Mouse (Mus musculus) liver, embryonic 16.5 days (tissue): ENCODE results near the gene Crx. TPM values are rescaled to one million over a fixed set of nuclear protein-coding genes. Genes with fewer than 3 reads are reported as not detected.

ENCODE experiments used
- ATAC-seq: fragments of 200-750 bp; cut with Nextera tagmentation; 2 replicates; pipeline ENCODE4 v1.8.0; 2017; ENCODE audit warnings: low read depth, mild to moderate bottlenecking, moderate number of reproducible peaks, moderate library complexity
- H3K27ac ChIP-seq: fragments of 300-500 bp; sonication (generic); 2 replicates; pipeline ENCODE4 v1.5.1; 2014; ENCODE audit warnings: mild to moderate bottlenecking, low read length
- H3K27me3 ChIP-seq: fragments of 300-500 bp; sonication (generic); 2 replicates; pipeline ENCODE4 v1.6.1; 2014; ENCODE audit warnings: low read depth, low read length, mixed read lengths; ENCODE audit not compliant: control insufficient read depth, insufficient read depth
- H3K36me3 ChIP-seq: fragments of 300-500 bp; sonication (generic); 2 replicates; pipeline ENCODE4 v1.6.1; 2014; ENCODE audit warnings: mild to moderate bottlenecking; ENCODE audit not compliant: control insufficient read depth, insufficient read depth
- H3K4me1 ChIP-seq: fragments of 300-500 bp; sonication (generic); 2 replicates; pipeline ENCODE4 v1.6.1; 2014; ENCODE audit warnings: low read depth, low read length, mixed read lengths; ENCODE audit not compliant: control insufficient read depth
- H3K4me2 ChIP-seq: fragments of 300-500 bp; sonication (generic); 2 replicates; pipeline ENCODE4 v1.6.1; 2014; ENCODE audit warnings: low read depth, low read length, mixed read lengths
- H3K4me3 ChIP-seq: fragments of 300-500 bp; sonication (generic); 2 replicates; pipeline ENCODE4 v1.5.1; 2014; ENCODE audit warnings: low read depth, mild to moderate bottlenecking, low read length
- H3K9ac ChIP-seq: fragments of 300-500 bp; sonication (generic); 2 replicates; pipeline ENCODE4 v1.6.1; 2014; ENCODE audit warnings: low read depth, low read length
- H3K9me3 ChIP-seq: fragments of 300-500 bp; sonication (generic); replicated peaks from 2 replicates; pipeline ENCODE4 v1.6.1; 2016; ENCODE audit warnings: low read length; ENCODE audit not compliant: control insufficient read depth
- WGBS: fragments of 180-500 bp; shearing (Covaris S2); extraction: QIAGEN DNeasy Blood & Tissue Kit; methylation state at CpG from one replicate; pipeline ENCODE4 v1.1.7; 2014; ENCODE audit not compliant: insufficient replicate concordance; 5-methylcytosine and 5-hydroxymethylcytosine counted together
- polyA plus RNA-seq: library from polyadenylated mRNA; unstranded; fragments of >200 nt; fragmentation: Nextera tagmentation; extraction: Ambion mirVana; gene quantifications from 2 replicates; pipeline ENCODE4 v1.2.1, GENCODE M21; 2015

The Crx gene
- polyA plus RNA-seq, 1 experiment from 2014 or later: not detected

DNA sequence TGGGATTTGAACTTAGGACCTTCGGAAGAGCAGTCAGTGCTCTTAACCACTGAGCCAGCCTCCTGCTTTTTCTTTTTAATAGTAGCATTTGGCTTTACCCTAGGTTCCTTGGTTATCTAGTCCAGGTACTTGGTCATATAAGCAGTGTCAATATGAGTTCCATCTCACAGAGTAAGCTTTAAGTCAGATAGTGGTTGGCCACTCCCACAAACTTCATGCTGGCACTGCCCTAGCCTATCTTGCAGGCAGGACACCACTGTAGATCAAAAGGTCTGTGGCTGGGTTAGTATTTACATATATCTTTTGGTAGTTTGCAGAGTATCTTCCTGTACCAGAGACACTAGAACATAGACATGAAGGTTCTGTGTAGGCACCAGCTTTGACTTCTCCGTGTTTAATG lies 4.4 kb upstream of the Crx start:
- no peak overlapping the region for H3K27ac ChIP-seq
- H3K36me3 ChIP-seq: no peaks in the 10 kb centered on the region
- no peaks in the 10 kb centered on the region for H3K4me1 ChIP-seq
- WGBS: 74% methylated on average over 2 of the region's 2 CpGs
- H3K27me3 ChIP-seq: no peaks in the 10 kb centered on the region
- ATAC-seq: no peak
- H3K4me3 ChIP-seq: no peak overlapping the region
- H3K9ac ChIP-seq: no peak overlapping the region
- no peak overlapping the region for H3K4me2 ChIP-seq
- H3K9me3 ChIP-seq: no peaks in the 10 kb centered on the region

DNA sequence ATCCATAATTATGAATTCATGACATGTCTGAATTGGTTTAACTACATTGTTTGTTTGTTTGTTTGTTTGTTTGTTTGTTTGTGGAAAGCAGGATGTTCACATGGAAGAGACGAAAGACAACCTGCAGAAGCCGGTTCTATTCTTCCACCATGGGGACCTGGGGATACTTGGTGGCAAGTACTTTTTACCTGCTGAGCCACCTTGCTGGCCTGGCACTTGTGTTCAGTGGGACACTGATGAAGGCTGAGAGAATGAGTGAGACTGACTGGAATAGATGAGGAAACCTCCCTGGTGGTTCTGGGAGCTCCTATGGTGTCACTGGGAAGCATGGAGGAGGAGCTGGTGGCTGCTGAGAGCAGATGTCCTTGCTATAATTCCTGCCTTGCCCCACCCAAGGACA lies 2.5 kb upstream of the Crx start, which contains the start of gene Crxos:
Gene Crxos, plus strand, starts transcription at position 301 of the 400 bp plus-strand sequence.
- no peaks in the 10 kb centered on the region for H3K4me1 ChIP-seq
- no peaks in the 10 kb centered on the region for H3K9me3 ChIP-seq
- H3K9ac ChIP-seq: no peak within 1 kb of the TSS
- 63% methylated on average over 2 of the region's 2 CpGs for WGBS
- no peak within 1 kb of the TSS for H3K4me2 ChIP-seq
- no peak for ATAC-seq
- no peaks in the 10 kb centered on the region for H3K27me3 ChIP-seq
- H3K36me3 ChIP-seq: no peaks in the 10 kb centered on the region
- H3K4me3 ChIP-seq: no peak within 1 kb of the TSS
- no peak within 1 kb of the TSS for H3K27ac ChIP-seq

DNA sequence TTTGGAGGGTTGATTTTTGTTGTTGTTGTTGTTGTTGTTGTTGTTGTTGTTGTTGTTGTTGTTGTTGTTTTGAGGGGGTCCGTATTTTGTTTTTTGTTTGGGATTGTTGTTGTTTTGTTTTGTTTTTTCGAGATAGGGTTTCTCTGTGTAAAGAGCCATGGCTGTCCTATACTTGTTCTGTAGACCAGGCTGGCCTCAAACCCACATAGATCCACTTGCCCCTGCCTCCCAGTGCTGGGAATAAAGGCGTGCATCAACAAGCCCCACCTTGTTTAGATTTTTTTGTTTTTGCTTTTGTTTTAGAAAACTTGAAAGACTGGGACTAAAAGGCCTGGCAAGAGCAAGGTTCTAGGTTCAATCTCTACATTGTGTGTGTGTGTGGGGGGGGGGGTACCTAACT lies 2.1 kb upstream of the Crx start:
- no peak overlapping the region for H3K27ac ChIP-seq
- no peak overlapping the region for H3K9ac ChIP-seq
- H3K27me3 ChIP-seq: no peaks in the 10 kb centered on the region
- H3K4me3 ChIP-seq: no peak overlapping the region
- no peak overlapping the region for H3K4me2 ChIP-seq
- 40% methylated on average over 3 of the region's 3 CpGs for WGBS
- no peak for ATAC-seq
- no peaks in the 10 kb centered on the region for H3K9me3 ChIP-seq
- H3K4me1 ChIP-seq: no peaks in the 10 kb centered on the region
- no peaks in the 10 kb centered on the region for H3K36me3 ChIP-seq

DNA sequence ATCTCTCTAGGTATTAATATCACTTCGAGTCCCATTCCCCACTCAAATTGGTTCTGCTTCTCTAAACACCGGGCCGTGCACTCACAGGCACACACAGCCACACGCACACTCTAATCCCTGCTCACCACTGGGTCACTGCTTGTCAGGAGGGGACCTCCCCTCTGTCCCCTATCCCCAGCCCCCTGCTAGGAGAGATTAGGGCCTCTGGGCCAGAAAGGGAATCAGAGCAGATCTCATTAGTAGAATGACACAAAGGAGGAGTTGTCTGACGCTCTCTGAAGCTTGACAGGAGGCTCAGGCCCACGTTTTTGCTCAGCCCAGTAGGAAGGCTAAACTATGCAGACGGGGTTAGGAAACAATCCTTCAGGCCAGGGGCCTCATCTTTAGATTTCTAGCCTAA lies 1.6 kb upstream of the Crx start:
- Histone ChIP-seq H3K4me2 (no peak overlapping the region), H3K4me3 (no peak overlapping the region), H3K27ac (no peak overlapping the region), H3K4me1 (no peaks in the 10 kb centered on the region), H3K9ac (no peak overlapping the region), H3K9me3 (no peaks in the 10 kb centered on the region), H3K36me3 (no peaks in the 10 kb centered on the region), H3K27me3 (no peaks in the 10 kb centered on the region)
- no peak for ATAC-seq
- WGBS: 19% methylated on average over 7 of the region's 7 CpGs

DNA sequence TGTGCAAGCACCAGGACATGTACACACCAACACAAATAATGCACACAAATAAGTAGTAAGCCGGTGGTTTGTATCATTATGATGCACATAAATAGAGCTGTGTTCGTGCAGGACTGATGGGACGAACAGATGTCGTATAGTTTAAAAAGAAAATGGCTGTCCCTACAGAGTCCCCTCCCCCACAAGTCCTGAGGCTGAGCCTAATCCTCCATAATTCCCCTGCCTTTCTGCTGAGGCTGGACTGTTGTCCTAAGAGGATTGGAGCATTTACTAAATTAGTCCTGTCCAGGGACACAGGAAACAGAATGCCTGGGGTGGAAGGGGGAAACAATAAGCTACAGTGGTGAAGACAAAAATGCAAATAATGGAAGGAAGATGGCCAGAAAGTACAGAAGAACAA lies 15.7 kb downstream of the Crx start:
- H3K9me3 ChIP-seq: no peaks in the 10 kb centered on the region
- H3K9ac ChIP-seq: no peak overlapping the region
- H3K4me2 ChIP-seq: no peak overlapping the region
- H3K27ac ChIP-seq: no peak overlapping the region
- H3K4me1 ChIP-seq: no peaks in the 10 kb centered on the region
- no peak for ATAC-seq
- no peaks in the 10 kb centered on the region for H3K27me3 ChIP-seq
- no peak overlapping the region for H3K4me3 ChIP-seq
- H3K36me3 ChIP-seq: no peaks in the 10 kb centered on the region
- WGBS: 67% methylated on average over 4 of the region's 4 CpGs

DNA sequence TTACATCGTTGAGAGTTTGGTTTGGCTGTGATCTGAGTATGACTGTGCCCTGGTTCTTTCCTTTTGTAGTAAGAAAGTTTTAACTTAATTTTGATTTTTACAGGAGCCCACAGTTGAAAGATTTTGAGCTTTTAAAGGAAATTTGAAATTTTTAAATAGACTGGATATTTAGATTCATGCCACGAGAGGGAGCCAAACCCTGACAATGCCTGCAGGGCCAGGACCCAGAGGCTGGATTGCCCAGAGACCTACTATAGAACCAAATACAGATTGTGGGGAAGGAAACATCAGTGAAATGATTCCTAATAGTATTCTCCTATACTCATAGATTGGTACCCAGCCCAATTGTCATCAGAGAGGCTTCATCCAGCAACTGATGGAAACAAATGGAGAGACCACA lies 20.1 kb downstream of the Crx start:
- H3K36me3 ChIP-seq: no peaks in the 10 kb centered on the region
- H3K27ac ChIP-seq: no peak overlapping the region
- H3K9me3 ChIP-seq: no peaks in the 10 kb centered on the region
- no peak overlapping the region for H3K4me3 ChIP-seq
- no peak overlapping the region for H3K4me2 ChIP-seq
- H3K9ac ChIP-seq: no peak overlapping the region
- WGBS: 32% methylated on average over 2 of the region's 2 CpGs
- ATAC-seq: no peak
- H3K27me3 ChIP-seq: no peaks in the 10 kb centered on the region
- H3K4me1 ChIP-seq: no peaks in the 10 kb centered on the region

DNA sequence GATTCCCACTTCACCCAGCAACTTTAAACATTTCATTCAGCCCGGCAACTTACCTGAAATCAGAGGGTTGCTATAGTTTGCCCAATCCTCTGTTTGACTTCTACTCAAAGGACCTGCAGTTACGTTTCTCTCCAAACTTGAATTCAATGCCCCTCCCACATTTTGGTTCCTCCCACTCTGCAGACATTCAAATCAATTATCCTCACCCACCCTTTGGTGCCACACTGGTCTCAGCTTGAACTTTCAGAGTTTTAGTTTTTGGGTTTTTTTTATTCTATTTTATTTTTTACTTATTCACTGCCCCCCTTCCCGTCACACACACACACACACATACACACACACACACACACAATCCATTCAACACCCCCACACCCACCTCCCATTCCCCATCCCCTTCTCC lies 40.2 kb downstream of the Crx start, which contains the start of gene Obox6:
Gene Obox6, minus strand, starts transcription at position 101 of the 400 bp plus-strand sequence.
- no peaks in the 10 kb centered on the region for H3K4me1 ChIP-seq
- no peak within 1 kb of the TSS for H3K27ac ChIP-seq
- no peaks in the 10 kb centered on the region for H3K36me3 ChIP-seq
- H3K27me3 ChIP-seq: no peaks in the 10 kb centered on the region
- no peak for ATAC-seq
- H3K4me2 ChIP-seq: no peak within 1 kb of the TSS
- peaks cover 3% of the 10 kb centered on the region for H3K9me3 ChIP-seq
- H3K9ac ChIP-seq: no peak within 1 kb of the TSS
- 54% methylated on average over 3 of the region's 3 CpGs for WGBS
- H3K4me3 ChIP-seq: no peak within 1 kb of the TSS

Other genes with a start within 250 kb of the Crx start
- not detected in 2 replicates for gene Obox3, start 240.1 kb downstream of the Crx start, polyA plus RNA-seq
- not detected in 2 replicates for gene Obox5, start 129.8 kb downstream of the Crx start, polyA plus RNA-seq
- gene Obox6, start 40.3 kb downstream of the Crx start, polyA plus RNA-seq: not detected in 2 replicates
- not detected in 2 replicates for gene Crxos, start 2.6 kb upstream of the Crx start, polyA plus RNA-seq
- 235 and 256 TPM in 2 replicates for gene Selenow, start 42.4 kb upstream of the Crx start, polyA plus RNA-seq
- gene Nop53, start 66.1 kb upstream of the Crx start, polyA plus RNA-seq: 71.8 and 79.1 TPM in 2 replicates
- 4.7 and 5.6 TPM in 2 replicates for gene Ehd2, start 87.6 kb upstream of the Crx start, polyA plus RNA-seq
- 1.4 and 1.9 TPM in 2 replicates for gene Bicra, start 168.0 kb upstream of the Crx start, polyA plus RNA-seq
- gene Zfp541, start 181.8 kb upstream of the Crx start, polyA plus RNA-seq: not detected in 2 replicates
- 162 and 163 TPM in 2 replicates for gene Napa, start 218.5 kb upstream of the Crx start, polyA plus RNA-seq
- 7.3 and 7.8 TPM in 2 replicates for gene Kptn, start 239.9 kb upstream of the Crx start, polyA plus RNA-seq
- 0.02 TPM in 1 of 2 replicates, not detected in the other for gene Slc8a2, start 249.9 kb upstream of the Crx start, polyA plus RNA-seq